Mouse (Mus musculus) right cerebral cortex, postnatal 10 days (tissue): ENCODE measurements at regions not wholly inside any gene's neighbourhood (a gene's known extent, or its start where the extent isn't known, plus 50 kb on each side); places are given as distances from the start of the nearest gene placed in this dataset.

ENCODE experiments used
- DNase-seq, 2 experiments: peaks; one replicate each; pipeline ENCODE4 v3.0.0; 2021; ENCODE audit warnings: low spot score in 2 of 2

GRCm38 (mm10) chr8:64421502-64422199 is 215.6 kb upstream of the Tll1 start:
- DNase-seq, result no peak

DNA sequence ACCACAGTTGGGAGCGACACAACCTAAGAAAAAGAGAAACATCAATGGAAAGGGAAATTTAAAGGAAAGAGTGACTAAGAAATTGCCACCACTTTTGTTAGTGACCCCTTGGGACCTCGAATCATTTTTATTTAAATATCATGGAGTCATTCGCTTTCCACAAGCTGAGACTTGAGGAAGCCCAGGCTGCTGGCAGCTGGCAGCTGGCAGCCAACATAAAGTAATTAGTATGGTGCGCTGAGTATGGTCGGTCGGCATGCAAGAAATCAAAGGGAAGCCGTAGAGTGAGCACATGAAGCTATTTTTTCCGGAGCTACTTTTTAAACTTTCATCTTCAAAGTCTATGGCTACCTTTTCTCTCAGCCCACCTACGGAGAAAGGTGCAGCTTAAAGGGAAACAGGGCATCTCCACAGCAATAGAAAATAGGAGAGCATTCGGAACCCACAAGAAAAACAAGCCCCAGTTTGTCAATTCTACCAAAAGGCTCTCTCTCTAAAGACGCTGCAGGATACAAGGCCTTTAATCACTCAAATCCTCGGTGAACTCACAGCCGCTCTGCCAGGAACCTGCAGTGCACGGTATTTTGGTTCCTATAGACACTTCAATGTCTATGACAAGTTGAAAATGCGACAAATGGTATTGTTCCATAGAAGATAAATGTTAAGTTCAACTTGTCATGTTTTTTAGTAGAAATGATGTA is 206.6 kb upstream of the Tll1 start:
- DNase-seq, result no peak

DNA sequence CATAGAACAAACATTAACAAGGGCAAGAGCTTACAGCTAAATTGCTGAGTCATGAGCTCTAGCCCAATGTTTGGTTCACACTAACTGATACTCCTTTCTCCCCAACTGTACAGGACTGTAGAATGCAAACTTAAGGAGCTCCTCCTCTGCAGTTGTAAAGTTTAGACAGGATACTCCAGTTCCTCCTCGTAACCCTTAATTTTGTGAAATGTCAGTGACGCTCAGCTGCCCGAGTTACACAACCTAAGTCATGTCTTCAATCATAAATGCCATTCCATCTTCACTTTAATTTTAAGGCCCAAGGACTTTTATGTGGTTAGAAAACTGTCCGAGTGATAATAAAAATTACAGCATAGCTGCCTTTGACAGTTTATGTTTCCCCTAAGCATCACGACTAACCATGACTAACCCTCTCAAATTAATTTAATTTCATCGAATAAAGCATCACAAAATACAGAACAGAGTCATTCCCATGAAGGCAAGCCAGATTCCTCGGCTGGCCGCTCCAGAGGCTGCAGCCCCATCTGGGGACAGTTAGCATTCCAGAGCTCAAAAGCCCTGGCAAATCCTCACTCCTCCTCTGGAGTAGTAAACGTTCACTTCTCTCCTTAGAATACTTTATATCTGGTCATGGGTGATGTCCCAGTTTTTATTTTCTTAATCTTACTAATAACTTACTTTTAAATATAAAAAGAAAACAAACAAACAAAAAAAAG is 200.9 kb upstream of the Tll1 start:
- no peak for DNase-seq

DNA sequence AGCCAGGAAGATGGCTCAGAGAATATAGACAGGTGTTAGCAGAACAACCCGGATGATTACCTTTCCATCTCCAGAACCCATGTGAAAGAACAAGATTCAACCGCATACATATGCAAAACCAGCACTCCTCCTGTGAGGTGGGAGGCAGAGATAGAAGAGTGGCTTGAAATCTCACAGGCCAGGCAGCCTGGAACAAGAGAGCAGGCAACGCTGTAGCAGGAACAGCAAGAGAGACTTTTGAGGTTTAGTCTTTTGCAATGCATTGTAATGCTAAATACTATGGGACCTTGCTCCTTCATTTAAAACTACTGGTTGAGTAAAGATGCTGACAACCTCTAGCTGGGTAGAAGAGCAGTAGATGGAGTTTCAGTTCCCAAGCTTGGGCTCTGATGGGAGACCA is 193.5 kb upstream of the Tll1 start:
- no peak for DNase-seq

DNA sequence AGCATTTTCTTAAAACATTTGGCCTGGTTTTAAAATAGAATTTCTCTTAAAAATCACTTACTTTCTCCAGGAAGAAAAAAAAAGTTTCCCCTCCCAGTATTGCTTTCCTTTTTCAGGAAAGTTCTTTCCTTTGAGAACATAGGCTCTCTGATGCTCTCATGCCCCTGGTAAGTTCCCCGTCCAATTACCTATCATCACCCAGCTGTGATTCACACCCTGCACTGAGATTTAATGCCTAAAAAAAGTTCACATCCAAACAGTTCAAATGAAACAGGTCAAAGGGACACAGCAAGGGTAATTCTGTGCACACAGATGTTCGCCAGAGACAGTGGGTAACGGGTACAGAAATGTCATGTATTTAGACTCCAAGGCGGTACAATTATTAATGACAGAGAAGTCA is 191.8 kb upstream of the Tll1 start:
- no peak for DNase-seq

- no peak for DNase-seq
Observed at GRCm38 (mm10) chr8:64395816-64396215, 189.7 kb upstream of the Tll1 start.

DNA sequence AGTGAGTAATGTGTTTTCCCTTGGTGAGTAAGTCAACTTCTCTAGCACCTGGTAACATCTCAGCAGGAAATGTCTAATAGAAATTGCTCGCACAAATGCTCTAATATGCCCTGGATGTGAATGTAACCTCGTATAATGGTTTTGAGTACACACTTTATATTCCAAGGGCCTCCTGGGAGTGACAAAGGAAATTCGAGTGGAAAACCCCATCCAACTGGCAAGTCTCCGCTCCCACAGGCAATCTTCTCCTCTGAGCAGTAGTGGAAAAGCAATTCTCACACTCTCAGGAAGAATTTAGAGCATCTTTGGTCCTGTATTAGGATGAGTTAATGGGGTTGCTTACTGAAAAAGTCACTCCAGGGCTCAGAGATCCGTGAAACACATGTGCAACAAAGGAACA is 183.4 kb upstream of the Tll1 start:
- DNase-seq, result no peak

DNA sequence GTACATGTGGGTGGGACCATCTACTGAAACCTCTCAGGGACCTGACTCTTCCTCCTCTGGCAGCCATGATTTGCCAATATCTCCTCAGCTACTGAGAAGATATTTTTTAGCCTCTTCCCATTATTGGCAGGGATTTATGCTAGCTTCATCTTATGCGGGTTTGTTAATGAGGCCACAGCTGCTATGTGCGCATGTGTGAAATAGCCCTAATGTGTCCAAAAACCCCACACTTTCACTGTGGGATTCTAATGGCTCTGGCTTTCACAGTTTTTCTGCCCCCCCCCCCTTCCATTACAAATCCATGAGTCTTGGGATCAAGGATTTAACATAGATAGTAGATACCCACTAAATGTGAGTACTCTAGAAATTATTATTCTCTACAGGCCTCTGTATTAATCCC is 182.2 kb upstream of the Tll1 start:
- no peak for DNase-seq

DNA sequence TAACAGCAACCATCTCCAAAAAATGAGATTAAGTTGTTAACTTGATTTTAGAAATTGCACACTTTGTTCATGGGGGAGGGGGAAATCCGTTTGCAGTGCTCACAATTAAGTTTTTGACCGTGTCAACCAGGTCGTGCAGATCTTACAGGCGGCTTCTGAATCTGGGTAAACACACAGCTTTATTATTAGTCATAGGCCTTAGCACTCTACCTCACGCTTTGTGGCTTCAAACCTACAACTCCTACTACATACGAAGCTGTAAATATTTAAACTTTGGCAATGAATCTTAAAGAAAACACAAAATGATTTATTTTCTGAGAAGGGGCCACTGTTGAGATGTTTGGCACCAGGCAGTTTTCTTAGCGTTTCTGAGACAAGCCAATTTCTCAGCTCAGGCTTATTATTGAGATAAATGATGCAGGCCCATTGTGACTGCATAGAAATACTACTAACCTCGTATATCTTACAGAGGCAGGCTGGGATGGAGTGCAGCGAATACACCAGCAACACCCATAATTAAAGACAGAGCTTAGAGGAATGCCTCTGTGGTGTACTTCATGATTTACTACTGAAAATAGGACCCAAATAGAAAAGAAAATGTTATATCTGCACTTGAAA is 173.8 kb upstream of the Tll1 start:
- no peak for DNase-seq

- no peak for DNase-seq
Observed at GRCm38 (mm10) chr8:64377830-64378229, 171.8 kb upstream of the Tll1 start.

GRCm38 (mm10) chr8:64375509-64375908 is 169.4 kb upstream of the Tll1 start:
- DNase-seq, result no peak

DNA sequence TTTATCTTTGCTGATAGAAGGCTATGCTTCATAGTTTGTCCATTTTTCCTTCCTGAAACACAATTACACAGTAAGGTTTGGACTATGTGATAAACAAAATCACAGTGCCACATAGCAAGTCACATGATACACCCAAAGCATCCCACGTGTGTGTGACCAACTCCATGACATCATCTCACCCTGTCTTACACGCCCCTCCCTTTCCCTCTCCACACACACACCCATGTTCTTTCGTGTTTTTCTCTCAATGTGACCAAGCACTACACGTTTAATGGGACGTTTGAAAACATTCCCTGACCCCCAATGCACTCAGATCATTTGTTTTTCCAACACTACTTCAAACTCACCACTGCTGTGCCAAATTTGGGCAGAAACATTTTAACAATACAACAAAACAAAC is 168.9 kb upstream of the Tll1 start:
- DNase-seq, result no peak

DNA sequence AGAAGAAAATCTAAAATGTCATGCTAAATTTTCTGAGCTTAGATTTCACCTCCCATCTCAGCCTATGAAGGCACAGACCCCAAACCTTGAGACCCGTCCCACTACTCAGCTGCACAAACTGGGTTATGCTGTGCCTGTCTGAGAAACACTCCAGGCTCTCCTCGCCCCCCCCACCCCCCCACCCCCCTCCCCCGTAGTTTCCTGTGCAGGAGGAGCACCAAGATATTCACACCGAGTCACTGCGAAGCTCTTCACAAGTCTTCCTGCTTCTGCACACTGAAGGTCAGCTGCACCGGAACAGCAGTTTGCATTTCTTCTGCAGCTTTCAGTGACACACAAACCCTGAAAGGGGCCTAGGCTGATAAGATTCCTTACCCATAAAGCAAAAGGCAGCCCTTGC is 163.9 kb upstream of the Tll1 start:
- DNase-seq, result no peak

GRCm38 (mm10) chr8:64367906-64368305 is 161.8 kb upstream of the Tll1 start:
- DNase-seq, result no peak

DNA sequence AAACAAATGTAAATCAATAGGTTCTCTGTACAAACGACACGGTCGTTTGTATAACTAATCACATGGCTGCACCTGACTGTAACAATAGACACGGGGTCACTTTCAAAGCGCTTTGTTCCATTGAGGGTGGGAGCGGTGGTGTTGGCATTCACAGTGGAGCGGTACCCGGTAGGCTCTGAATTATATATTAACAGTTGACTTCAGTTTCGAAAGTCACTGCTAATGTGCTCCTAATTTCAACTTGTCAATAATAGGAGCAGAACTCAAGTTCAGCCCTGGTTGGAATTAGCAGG is 160.8 kb upstream of the Tll1 start:
- DNase-seq, result no peak

DNA sequence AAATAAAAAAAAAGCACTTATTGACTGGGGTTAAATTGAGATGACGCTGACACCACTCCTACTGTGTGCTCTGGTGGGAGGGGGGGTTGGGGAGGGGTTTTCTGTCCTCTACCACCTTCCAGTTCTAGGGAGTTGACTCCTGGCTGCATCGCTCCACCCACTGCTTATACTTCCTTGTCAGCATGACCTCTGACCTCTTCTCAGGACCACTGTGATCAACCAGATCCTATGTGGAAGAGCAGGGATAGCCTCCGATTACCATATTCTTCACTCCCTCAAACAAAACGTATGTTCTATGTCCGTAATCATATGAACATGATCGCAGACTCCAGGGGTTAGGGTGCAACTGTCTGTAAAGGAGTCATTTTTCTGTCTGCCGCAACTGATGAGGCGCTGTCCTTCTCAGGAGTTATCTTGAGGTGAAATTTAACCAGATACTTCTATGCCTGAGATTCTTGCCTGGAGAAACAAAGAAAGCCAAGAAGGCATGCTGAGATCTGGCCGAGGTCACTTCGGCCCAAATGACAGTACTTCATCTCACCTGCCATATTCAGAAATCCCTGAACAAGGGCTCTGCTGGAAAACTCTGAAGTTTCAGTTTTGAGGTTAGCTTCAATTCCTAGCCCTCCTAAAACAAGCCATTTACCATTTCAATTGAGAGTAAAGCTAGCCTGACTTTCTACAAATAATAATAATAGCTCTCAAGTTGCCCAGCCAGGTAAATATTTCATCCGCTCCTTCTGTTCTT is 160.3 kb upstream of the Tll1 start:
- DNase-seq, result no peak

DNA sequence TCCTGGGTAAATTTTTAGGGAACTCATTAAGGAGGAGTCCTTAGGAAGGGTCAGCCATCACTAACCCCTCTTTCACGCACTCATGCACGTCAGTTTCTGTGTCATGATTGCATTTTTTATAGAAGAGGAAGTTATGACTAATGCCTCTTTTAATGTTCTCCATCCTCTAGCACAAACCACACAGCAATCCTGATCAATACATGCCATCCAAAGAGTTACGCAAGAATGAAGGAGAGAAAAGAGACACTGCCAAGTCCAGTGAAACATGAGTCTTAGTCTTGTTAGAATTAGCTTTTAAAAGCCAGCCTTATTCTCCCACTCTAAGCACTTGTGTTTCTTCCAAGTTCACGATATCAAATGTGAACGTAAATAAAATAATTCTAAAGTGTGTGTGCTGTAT is 151.0 kb upstream of the Tll1 start:
- DNase-seq, result no peak

DNA sequence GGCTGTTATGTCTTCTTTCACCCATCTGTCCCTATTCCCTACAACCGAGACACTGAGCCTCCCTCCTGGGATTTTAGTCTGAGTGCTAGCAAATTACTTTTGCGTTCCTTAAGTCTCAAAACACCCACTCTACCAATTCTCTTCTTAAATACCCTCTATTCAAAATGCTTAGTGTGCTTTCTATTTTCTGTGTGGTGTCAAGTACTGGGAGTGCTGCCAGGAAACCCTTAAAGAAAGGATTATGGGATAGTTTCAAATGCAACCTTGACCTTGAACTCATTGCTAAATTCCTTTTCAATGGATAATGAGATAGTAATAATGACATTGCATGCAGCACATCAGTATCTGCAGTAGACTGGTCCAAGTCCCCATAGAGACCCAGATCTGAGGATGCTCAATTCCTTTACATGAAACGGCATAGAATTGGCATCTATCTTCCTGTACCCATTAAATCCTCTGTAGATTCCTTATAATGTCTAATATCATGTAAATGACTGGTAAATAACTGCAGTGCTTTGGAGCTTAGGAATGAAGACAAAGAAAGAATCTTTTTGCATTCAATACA is 142.1 kb upstream of the Tll1 start:
- DNase-seq, result peak in 1 of 2 experiments; percentile 29

GRCm38 (mm10) chr8:64347490-64347889 is 141.4 kb upstream of the Tll1 start:
- no peak for DNase-seq

- peak; percentile 38 to 50 for DNase-seq
Observed at GRCm38 (mm10) chr8:64346428-64346827, 140.4 kb upstream of the Tll1 start.

DNA sequence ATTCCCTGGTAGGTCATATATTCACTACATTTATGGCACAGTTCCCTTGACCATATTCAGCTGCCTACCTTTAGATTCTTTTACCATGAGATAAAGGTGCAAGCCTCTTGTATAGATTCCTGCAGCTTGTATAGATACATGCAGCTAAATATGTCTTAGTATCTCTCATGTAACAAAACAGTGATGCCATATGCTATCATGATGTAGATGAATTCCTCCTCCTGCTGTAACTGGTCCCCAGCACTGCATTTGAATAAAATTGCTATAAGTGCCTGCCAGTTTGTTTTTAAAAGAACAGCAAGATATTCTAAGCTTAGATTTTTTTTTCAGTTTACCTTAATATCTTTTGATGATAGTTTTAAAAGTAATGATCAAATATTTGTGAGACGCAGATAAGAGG is 138.9 kb upstream of the Tll1 start:
- no peak for DNase-seq

- no peak for DNase-seq
Observed at GRCm38 (mm10) chr8:64343600-64343999, 137.5 kb upstream of the Tll1 start.
